In genomic region chr9:114400588-114400948, GRCm38 (mm10) we compare ENCODE assay signal across 8 mouse cellular contexts. TPM values are rescaled to one million over a fixed set of nuclear protein-coding genes. Genes with fewer than 3 reads are reported as not detected.
A peak's percentile ranks its signal among the peaks of the same experiment; 100 is the strongest.
DNase-seq lines count a peak whose midpoint lies in the region; ATAC-seq and TF ChIP-seq lines count a peak whose summit lies in the region.

No protein-coding gene starts in this region.

- 4% methylated on average over 5 of the region's 5 CpGs for WGBS in spleen, adult 2 months
- 18% methylated on average over 5 of the region's 5 CpGs for WGBS in limb, embryonic 13.5 days
- WGBS in stomach, embryonic 15.5 days, result 16% methylated on average over 5 of the region's 5 CpGs

- H3K27ac ChIP-seq in spleen, adult 2 months (ENCODE audit: insufficient read depth, low read length), result peak overlapping the region; percentile 74
- H3K27ac ChIP-seq in limb, embryonic 13.5 days, result peak overlapping the region; percentile 93
- peak overlapping the region; percentile 96 for H3K27ac ChIP-seq in stomach, embryonic 15.5 days

- no peak for DNase-seq in spleen, adult 2 months (ENCODE audit: low read depth in 1 of 2, low spot score in 2 of 2)
- no peak for DNase-seq in spleen, postnatal 10 days (ENCODE audit: low spot score in 2 of 2)
- DNase-seq in right cerebral cortex, postnatal 4 days, result no peak
- DNase-seq in adrenal gland, postnatal 4 days (ENCODE audit: low spot score in 2 of 2), result no peak

- no peaks in the 10 kb centered on the region for H3K27me3 ChIP-seq in erythroblast, embryonic 14.5 days (ENCODE audit: control insufficient read depth)
- no peaks in the 10 kb centered on the region for H3K27me3 ChIP-seq in spleen, adult 2 months (ENCODE audit: control insufficient read depth, insufficient read depth, low read length)
- no peaks in the 10 kb centered on the region for H3K27me3 ChIP-seq in limb, embryonic 13.5 days
- H3K27me3 ChIP-seq in stomach, embryonic 15.5 days (replicated peaks), result no peaks in the 10 kb centered on the region

- peak overlapping the region; percentile 82 for H3K4me3 ChIP-seq in erythroblast, embryonic 14.5 days (replicated peaks)
- H3K4me3 ChIP-seq in spleen, adult 2 months (ENCODE audit: extremely low read depth, insufficient read depth, insufficient read length), result peak overlapping the region; percentile 97
- peak overlapping the region; percentile 88 for H3K4me3 ChIP-seq in limb, embryonic 13.5 days
- H3K4me3 ChIP-seq in stomach, embryonic 15.5 days (replicated peaks), result peak overlapping the region; percentile 95

- TF ChIP-seq CTCF in spleen, adult 2 months (IDR thresholded peaks at IDR 0.05; ENCODE audit: extremely low read depth, insufficient read depth, insufficient read length, insufficient replicate concordance), result no peak

- peaks cover 15% of the 10 kb centered on the region for H3K9me3 ChIP-seq in erythroblast, embryonic 14.5 days (ENCODE audit: control insufficient read depth, low read length)
- H3K9me3 ChIP-seq in limb, embryonic 13.5 days, result no peaks in the 10 kb centered on the region
- H3K9me3 ChIP-seq in stomach, embryonic 15.5 days, result no peaks in the 10 kb centered on the region

- peaks cover 16% of the 10 kb centered on the region for H3K36me3 ChIP-seq in erythroblast, embryonic 14.5 days (ENCODE audit: control insufficient read depth)
- H3K36me3 ChIP-seq in spleen, adult 2 months (ENCODE audit: control insufficient read depth, insufficient read depth, low read length), result peaks cover 9% of the 10 kb centered on the region
- H3K36me3 ChIP-seq in limb, embryonic 13.5 days, result peaks cover 18% of the 10 kb centered on the region
- peaks cover 21% of the 10 kb centered on the region for H3K36me3 ChIP-seq in stomach, embryonic 15.5 days

- no peak for ATAC-seq in erythroblast, adult 5-6 weeks (replicated peaks; ENCODE audit: low FRiP score, poor library complexity, severe bottlenecking)
- ATAC-seq in limb, embryonic 13.5 days (ENCODE audit: low FRiP score, low read depth), result peak; percentile 46
- no peak; the same call in 1 of the 2 replicates for ATAC-seq in stomach, embryonic 15.5 days (ENCODE audit: insufficient read depth, low FRiP score, low read depth)

- peak overlapping the region; percentile 82 for H3K4me2 ChIP-seq in limb, embryonic 13.5 days (replicated peaks)
- peak overlapping the region; percentile 80 for H3K4me2 ChIP-seq in stomach, embryonic 15.5 days

- TF ChIP-seq POLR2A in spleen, adult 2 months (IDR thresholded peaks at IDR 0.05; ENCODE audit: low read depth, low read length), result no peak

- peak overlapping the region; percentile 81 for H3K9ac ChIP-seq in limb, embryonic 13.5 days
- H3K9ac ChIP-seq in stomach, embryonic 15.5 days, result peak overlapping the region; percentile 92; the same call in 1 of the 2 replicates

- peaks cover 29% of the 10 kb centered on the region for H3K4me1 ChIP-seq in erythroblast, embryonic 14.5 days (ENCODE audit: control insufficient read depth)
- peaks cover 4% of the 10 kb centered on the region for H3K4me1 ChIP-seq in spleen, adult 2 months (ENCODE audit: control insufficient read depth, insufficient read depth, insufficient read length)
- peaks cover 13% of the 10 kb centered on the region for H3K4me1 ChIP-seq in limb, embryonic 13.5 days
- peaks cover 5% of the 10 kb centered on the region; the same call in 1 of the 2 replicates for H3K4me1 ChIP-seq in stomach, embryonic 15.5 days

RNA-seq across cellular contexts. Expression of gene Glb1, which starts 0.3 kb away (rescaled TPM):
- 0.10 and 0.13 TPM in 2 replicates for polyA plus RNA-seq in erythroblast, embryonic 14.5 days (2012)
- total RNA-seq in erythroblast, adult 5-6 weeks (2015; ENCODE audit: low replicate concordance), result 5.0 and 15.9 TPM in 2 replicates
- 1.4 and 2.4 TPM in 2 replicates for total RNA-seq in erythroblast, adult 5-6 weeks (2017; ENCODE audit: low replicate concordance)
- 21.8 and 23.9 TPM in 2 replicates for polyA plus RNA-seq in spleen, adult 2 months (2012; rRNA removed)
- polyA plus RNA-seq in limb, embryonic 13.5 days (2015; fragmentation: Nextera tagmentation; extraction: Ambion mirVana), result 29.7 and 32.2 TPM in 2 replicates
- 59.8 and 71.4 TPM in 2 replicates for polyA plus RNA-seq in stomach, embryonic 15.5 days (2015; fragmentation: Nextera tagmentation; extraction: Ambion mirVana)
- 10 to 100 TPM; 38.7 to 45.5 TPM for total RNA-seq in adrenal gland, postnatal 4 days (2021)

RNA-seq across cellular contexts. Expression of gene Tmppe, which starts 0.3 kb away (rescaled TPM):
- 0.02 TPM in 1 of 2 replicates, not detected in the other for polyA plus RNA-seq in erythroblast, embryonic 14.5 days (2012)
- not detected in 2 replicates for total RNA-seq in erythroblast, adult 5-6 weeks (2015; ENCODE audit: low replicate concordance)
- 2.2 and 2.4 TPM in 2 replicates for total RNA-seq in erythroblast, adult 5-6 weeks (2017; ENCODE audit: low replicate concordance)
- polyA plus RNA-seq in spleen, adult 2 months (2012; rRNA removed), result 10.2 and 11.2 TPM in 2 replicates
- polyA plus RNA-seq in limb, embryonic 13.5 days (2015; fragmentation: Nextera tagmentation; extraction: Ambion mirVana), result 9.4 and 9.6 TPM in 2 replicates
- 9.9 and 11.1 TPM in 2 replicates for polyA plus RNA-seq in stomach, embryonic 15.5 days (2015; fragmentation: Nextera tagmentation; extraction: Ambion mirVana)
- 10 to 100 TPM; 10.6 to 10.8 TPM for total RNA-seq in adrenal gland, postnatal 4 days (2021)

RNA-seq across cellular contexts. Expression of gene Crtap, which starts 10.1 kb away (rescaled TPM):
- polyA plus RNA-seq in erythroblast, embryonic 14.5 days (2012), result 0.11 and 0.14 TPM in 2 replicates
- 1.5 and 13.4 TPM in 2 replicates for total RNA-seq in erythroblast, adult 5-6 weeks (2015; ENCODE audit: low replicate concordance)
- 3.2 and 3.5 TPM in 2 replicates for total RNA-seq in erythroblast, adult 5-6 weeks (2017; ENCODE audit: low replicate concordance)
- 37.1 and 49.2 TPM in 2 replicates for polyA plus RNA-seq in spleen, adult 2 months (2012; rRNA removed)
- 161 TPM in 2 replicates for polyA plus RNA-seq in limb, embryonic 13.5 days (2015; fragmentation: Nextera tagmentation; extraction: Ambion mirVana)
- polyA plus RNA-seq in stomach, embryonic 15.5 days (2015; fragmentation: Nextera tagmentation; extraction: Ambion mirVana), result 124 and 147 TPM in 2 replicates
- 100 to 1,000 TPM; 155 to 160 TPM for total RNA-seq in adrenal gland, postnatal 4 days (2021)

Comparison
In these comparisons a context has a peak if more than half of its experiments do, and no peak if none do; other contexts are left out.
1. RNA of gene Glb1, which starts 0.3 kb away (polyA plus RNA-seq): 59.8 to 71.4 TPM in stomach, embryonic 15.5 days, 29.7 to 32.2 TPM in limb, embryonic 13.5 days and 21.8 to 23.9 TPM in spleen, adult 2 months; 0.10 to 0.13 TPM in erythroblast, embryonic 14.5 days; every median in the first group is over 10 times any median in the second.
2. RNA of gene Tmppe, which starts 0.3 kb away (polyA plus RNA-seq): 10.2 to 11.2 TPM in spleen, adult 2 months, 9.9 to 11.1 TPM in stomach, embryonic 15.5 days and 9.4 to 9.6 TPM in limb, embryonic 13.5 days; 0.02 TPM in erythroblast, embryonic 14.5 days; every median in the first group is over 10 times any median in the second.
3. RNA of gene Crtap, which starts 10.1 kb away (polyA plus RNA-seq): 161 TPM in limb, embryonic 13.5 days, 124 to 147 TPM in stomach, embryonic 15.5 days and 37.1 to 49.2 TPM in spleen, adult 2 months; 0.11 to 0.14 TPM in erythroblast, embryonic 14.5 days; every median in the first group is over 10 times any median in the second.
4. Peak in every context shown above with its lines, with median percentiles within 50 percentile points of each other: H3K4me3 ChIP-seq and H3K27ac ChIP-seq.